Mouse (Mus musculus) hindlimb bud, embryonic 11.5 days (tissue): ENCODE results near the gene Nsun2.

ENCODE experiments used
- DNase-seq: peaks from one replicate; pipeline ENCODE4 v3.0.0-alpha.2; 2012; ENCODE audit warnings: low read depth, low spot score; ENCODE audit errors: extremely low spot score

The Nsun2 gene

GRCm38 (mm10) chr13:69523444-69524157 is 9.9 kb upstream of the Nsun2 start:
- no peak for DNase-seq

GRCm38 (mm10) chr13:69524158-69524530 is 9.4 kb upstream of the Nsun2 start:
- DNase-seq = no peak

GRCm38 (mm10) chr13:69525867-69526266 is 7.7 kb upstream of the Nsun2 start:
- DNase-seq = no peak

GRCm38 (mm10) chr13:69528531-69528930 is 5.0 kb upstream of the Nsun2 start:
- no peak for DNase-seq

- no peak for DNase-seq
These were observed 3.4 kb upstream of the Nsun2 start for GRCm38 (mm10) chr13:69530156-69530555.

- no peak for DNase-seq
These were observed 2.6 kb upstream of the Nsun2 start for GRCm38 (mm10) chr13:69530951-69531350.

- DNase-seq = no peak
These were observed 2.1 kb upstream of the Nsun2 start for GRCm38 (mm10) chr13:69531431-69531830.

GRCm38 (mm10) chr13:69532101-69532892 is 1.2 kb upstream of the Nsun2 start:
- DNase-seq = no peak

GRCm38 (mm10) chr13:69532893-69533404 is 597 bp upstream of the Nsun2 start:
- DNase-seq = no peak

- no peak for DNase-seq
These were observed 748 bp downstream of the Nsun2 start, which contains the start of gene Tent4a for GRCm38 (mm10) chr13:69534334-69534653. Tent4a (minus strand) TSS chr13:69534617.

GRCm38 (mm10) chr13:69534654-69535551 is 1.4 kb downstream of the Nsun2 start:
- peak; percentile 76 for DNase-seq

GRCm38 (mm10) chr13:69536021-69536420 is 2.5 kb downstream of the Nsun2 start:
- DNase-seq = no peak

- DNase-seq = no peak
These were observed 3.8 kb downstream of the Nsun2 start for GRCm38 (mm10) chr13:69537366-69537765.

- DNase-seq = no peak
These were observed 4.8 kb downstream of the Nsun2 start for GRCm38 (mm10) chr13:69538327-69538726.

GRCm38 (mm10) chr13:69541209-69541608 is 7.7 kb downstream of the Nsun2 start:
- DNase-seq = no peak

GRCm38 (mm10) chr13:69541776-69542175 is 8.2 kb downstream of the Nsun2 start:
- DNase-seq = no peak

- no peak for DNase-seq
These were observed 9.2 kb downstream of the Nsun2 start for GRCm38 (mm10) chr13:69542571-69543352.

- DNase-seq = no peak
These were observed 10.0 kb downstream of the Nsun2 start for GRCm38 (mm10) chr13:69543595-69543994.

- DNase-seq = no peak
These were observed 11.5 kb downstream of the Nsun2 start for GRCm38 (mm10) chr13:69545019-69545418.

GRCm38 (mm10) chr13:69547488-69548180 is 14.1 kb downstream of the Nsun2 start:
- no peak for DNase-seq
